Mouse (Mus musculus) embryonic facial prominence, embryonic 13.5 days (tissue): ENCODE results near the gene Eif4h. TPM values are rescaled to one million over a fixed set of nuclear protein-coding genes. Genes with fewer than 3 reads are reported as not detected.

Experiments used
- ATAC-seq: fragments of 200-750 bp; cut with Nextera tagmentation; 2 replicates; pipeline ENCODE4 v1.8.0; 2017; ENCODE audit warnings: low read depth; ENCODE audit not compliant: insufficient number of reproducible peaks, insufficient read depth, low FRiP score, low TSS enrichment
- H3K27ac ChIP-seq: fragments of 300-500 bp; sonication (generic); 2 replicates; pipeline ENCODE4 v1.5.1; 2015; ENCODE audit warnings: moderate library complexity, mild to moderate bottlenecking, inconsistent platforms
- H3K27me3 ChIP-seq: fragments of 300-500 bp; sonication (generic); 2 replicates; pipeline ENCODE4 v1.6.1; 2015; ENCODE audit warnings: mild to moderate bottlenecking, inconsistent platforms
- H3K36me3 ChIP-seq: fragments of 300-500 bp; sonication (generic); 2 replicates; pipeline ENCODE4 v1.6.1; 2015; ENCODE audit warnings: mild to moderate bottlenecking, inconsistent platforms
- H3K4me1 ChIP-seq: fragments of 300-500 bp; sonication (generic); 2 replicates; pipeline ENCODE4 v1.6.1; 2015; ENCODE audit warnings: inconsistent platforms
- H3K4me2 ChIP-seq: fragments of 300-500 bp; sonication (generic); 2 replicates; pipeline ENCODE4 v1.6.1; 2015; ENCODE audit warnings: moderate library complexity, mild to moderate bottlenecking, inconsistent platforms
- H3K4me3 ChIP-seq: fragments of 300-500 bp; sonication (generic); 2 replicates; pipeline ENCODE4 v1.5.1; 2015; ENCODE audit warnings: mild to moderate bottlenecking, inconsistent platforms
- H3K9ac ChIP-seq: fragments of 300-500 bp; sonication (generic); 2 replicates; pipeline ENCODE4 v1.6.1; 2015; ENCODE audit warnings: mild to moderate bottlenecking, inconsistent platforms
- H3K9me3 ChIP-seq: fragments of 300-500 bp; sonication (generic); 2 replicates; pipeline ENCODE4 v1.6.1; 2016; ENCODE audit warnings: inconsistent platforms
- WGBS: fragments of 180-500 bp; shearing (Covaris S2); methylation state at CpG from one replicate; pipeline ENCODE4 v1.1.7; 2015; ENCODE audit warnings: mixed read lengths; 5-methylcytosine and 5-hydroxymethylcytosine counted together
- polyA plus RNA-seq: library from polyadenylated mRNA; unstranded; fragments of >200 nt; fragmentation: Nextera tagmentation; extraction: Ambion mirVana; gene quantifications from 2 replicates; pipeline ENCODE4 v1.2.1, GENCODE M21; 2015

The Eif4h gene
- polyA plus RNA-seq, 1 experiment from 2014 or later = 471 TPM

- H3K27me3 ChIP-seq = no peaks in the 10 kb centered on the region
- ATAC-seq = no peak
- H3K4me2 ChIP-seq = no peak overlapping the region
- no peaks in the 10 kb centered on the region; the same call in 1 of the 2 replicates for H3K9me3 ChIP-seq
- 71% methylated on average over 2 of the region's 2 CpGs for WGBS
- H3K4me1 ChIP-seq = no peaks in the 10 kb centered on the region
- no peak overlapping the region for H3K27ac ChIP-seq
- H3K36me3 ChIP-seq = no peaks in the 10 kb centered on the region
- H3K9ac ChIP-seq = no peak overlapping the region
- H3K4me3 ChIP-seq = no peak overlapping the region
Measured at GRCm38 (mm10) chr5:134647394-134647793, 8.1 kb upstream of the Eif4h start.

- ATAC-seq = no peak
- Histone ChIP-seq H3K9ac (no peak overlapping the region), H3K36me3 (no peaks in the 10 kb centered on the region), H3K4me3 (no peak overlapping the region), H3K27ac (no peak overlapping the region), H3K27me3 (no peaks in the 10 kb centered on the region), H3K4me1 (no peaks in the 10 kb centered on the region), H3K9me3 (no peaks in the 10 kb centered on the region; the same call in 1 of the 2 replicates), H3K4me2 (no peak overlapping the region)
- WGBS = 76% methylated on average over 4 of the region's 4 CpGs
Measured at GRCm38 (mm10) chr5:134646461-134646860, 7.2 kb upstream of the Eif4h start.

GRCm38 (mm10) chr5:134644643-134645118 is 5.4 kb upstream of the Eif4h start:
- no peaks in the 10 kb centered on the region for H3K9me3 ChIP-seq
- ATAC-seq = no peak
- no peak overlapping the region for H3K27ac ChIP-seq
- WGBS = 74% methylated on average over 8 of the region's 8 CpGs
- H3K9ac ChIP-seq = no peak overlapping the region
- H3K4me2 ChIP-seq = no peak overlapping the region
- H3K36me3 ChIP-seq = no peaks in the 10 kb centered on the region
- 0 out of 2 replicates have a peak, but pooled peaks cover 2% of the 10 kb centered on the region for H3K4me1 ChIP-seq
- H3K4me3 ChIP-seq = no peak overlapping the region
- no peaks in the 10 kb centered on the region for H3K27me3 ChIP-seq

- Histone ChIP-seq H3K4me1 (0 out of 2 replicates have a peak, but pooled peaks cover 4% of the 10 kb centered on the region), H3K27me3 (no peaks in the 10 kb centered on the region), H3K9me3 (no peaks in the 10 kb centered on the region), H3K4me2 (no peak overlapping the region), H3K27ac (no peak overlapping the region), H3K36me3 (no peaks in the 10 kb centered on the region), H3K4me3 (no peak overlapping the region), H3K9ac (no peak overlapping the region)
- 75% methylated on average over 1 of the region's 1 CpGs for WGBS
- ATAC-seq = no peak
Measured at GRCm38 (mm10) chr5:134644121-134644520, 4.8 kb upstream of the Eif4h start.

DNA sequence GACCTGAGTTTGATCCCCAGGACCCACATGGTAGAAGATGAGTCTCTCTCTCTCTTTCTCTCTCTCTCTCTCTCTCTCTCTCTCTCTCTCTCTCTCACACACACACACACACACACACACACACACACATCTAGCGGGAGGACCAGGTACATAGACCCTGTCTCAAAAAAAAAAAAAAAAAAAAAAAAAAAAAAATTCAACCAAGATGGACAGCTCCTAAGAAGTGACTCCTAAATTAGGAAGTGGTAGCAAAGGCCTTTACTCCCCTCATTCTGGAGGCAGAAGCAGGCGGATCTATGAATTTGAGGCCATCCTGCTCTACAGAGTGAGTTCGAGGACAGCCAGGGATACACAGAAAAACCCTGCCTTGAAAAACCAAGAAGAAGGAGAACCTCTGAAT is 1.1 kb upstream of the Eif4h start:
- peaks cover 16% of the 10 kb centered on the region for H3K4me1 ChIP-seq
- H3K9me3 ChIP-seq = no peaks in the 10 kb centered on the region
- no peak overlapping the region for H3K4me2 ChIP-seq
- no peak for ATAC-seq
- peaks cover 17% of the 10 kb centered on the region for H3K36me3 ChIP-seq
- H3K27ac ChIP-seq = no peak overlapping the region
- H3K9ac ChIP-seq = no peak overlapping the region
- 89% methylated on average over 3 of the region's 3 CpGs for WGBS
- no peak overlapping the region for H3K4me3 ChIP-seq
- no peaks in the 10 kb centered on the region for H3K27me3 ChIP-seq

DNA sequence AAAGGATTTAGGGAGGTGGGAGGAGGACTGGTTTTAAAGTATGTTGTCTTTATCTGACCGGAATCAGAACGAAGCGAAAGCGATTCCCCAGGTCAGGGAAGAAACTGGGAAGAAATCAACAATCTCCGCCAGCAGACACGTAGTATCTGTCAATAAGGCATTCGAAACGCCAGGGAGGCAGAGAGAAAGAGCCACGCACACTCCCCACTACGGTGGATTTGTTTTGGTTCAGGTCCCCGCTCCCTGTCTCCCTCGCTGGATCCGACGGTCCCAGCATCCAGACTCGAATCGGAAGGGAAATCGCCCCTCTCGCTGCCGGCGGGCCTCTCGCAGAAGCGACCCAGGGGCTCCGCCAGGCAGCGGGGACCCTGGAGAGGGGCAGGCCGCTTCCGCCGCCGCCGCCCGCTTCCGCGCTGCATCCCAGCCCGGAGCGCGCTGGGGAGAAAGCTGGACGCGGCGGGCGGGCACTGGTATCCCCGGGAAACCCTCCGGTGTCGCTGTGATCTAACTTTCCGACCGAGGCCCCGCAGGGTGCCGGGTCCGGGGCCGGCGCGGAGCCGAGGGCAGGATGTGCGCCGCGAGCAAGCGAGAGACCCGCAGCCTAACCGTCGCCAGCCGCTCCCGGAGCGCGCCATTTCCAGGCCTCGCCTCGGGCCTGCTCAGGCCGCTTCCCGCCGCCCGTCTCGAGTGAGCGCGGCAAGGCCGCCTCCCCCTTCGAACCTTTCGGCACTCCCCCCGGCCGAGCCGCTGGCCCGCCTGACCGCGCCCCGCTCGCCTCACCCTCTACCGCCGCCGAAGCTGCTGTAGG is 625 bp downstream of the Eif4h start:
- Histone ChIP-seq H3K36me3 (peaks cover 30% of the 10 kb centered on the region), H3K4me1 (peaks cover 16% of the 10 kb centered on the region), H3K27me3 (no peaks in the 10 kb centered on the region), H3K9ac (peak overlapping the region; percentile 100), H3K4me3 (peak overlapping the region; percentile 99), H3K4me2 (peak overlapping the region; percentile 80), H3K9me3 (no peaks in the 10 kb centered on the region), H3K27ac (peak overlapping the region; percentile 96)
- ATAC-seq = peak; percentile 11; the same call in 1 of the 2 replicates
- WGBS = under 1% methylated on average over 69 of the region's 85 CpGs

DNA sequence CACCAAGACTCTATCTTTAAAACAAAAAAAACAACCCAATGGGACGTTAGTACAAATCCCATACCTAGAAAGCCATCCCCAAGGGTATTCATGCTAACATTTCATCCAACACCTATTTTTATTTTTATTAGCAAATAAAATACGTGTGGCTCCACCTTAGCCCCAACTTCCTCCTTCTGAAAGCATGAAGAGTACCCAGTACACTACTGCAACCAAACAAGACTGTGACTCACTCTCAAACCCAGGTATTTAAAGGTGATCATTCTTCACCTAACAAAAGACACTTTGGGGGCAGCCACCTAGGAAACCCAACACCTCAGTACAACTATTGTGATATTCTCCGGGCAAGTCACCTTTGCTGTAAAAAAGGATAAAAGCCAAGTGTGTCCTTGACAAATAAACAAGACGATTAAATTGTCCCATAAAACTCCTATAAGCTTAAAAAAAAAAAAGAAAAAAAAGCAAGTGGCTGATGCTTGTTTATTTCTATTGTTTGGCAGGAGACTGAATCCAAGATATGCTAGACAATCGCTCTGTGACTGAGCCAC is 1.4 kb downstream of the Eif4h start:
- 26% methylated on average over 5 of the region's 5 CpGs for whole genome bisulfite sequencing
- Histone ChIP-seq H3K27ac (peak overlapping the region; percentile 96), H3K27me3 (no peaks in the 10 kb centered on the region), H3K4me2 (peak overlapping the region; percentile 80), H3K4me3 (peak overlapping the region; percentile 99), H3K9me3 (no peaks in the 10 kb centered on the region), H3K36me3 (peaks cover 37% of the 10 kb centered on the region), H3K9ac (peak overlapping the region; percentile 100), H3K4me1 (peaks cover 16% of the 10 kb centered on the region)
- no peak for ATAC-seq

GRCm38 (mm10) chr5:134632841-134633240 is 6.4 kb downstream of the Eif4h start:
- no peak overlapping the region for H3K4me3 ChIP-seq

GRCm38 (mm10) chr5:134630835-134631234 is 8.5 kb downstream of the Eif4h start:
- Histone ChIP-seq H3K36me3 (peaks cover 90% of the 10 kb centered on the region), H3K9ac (no peak overlapping the region), H3K9me3 (no peaks in the 10 kb centered on the region), H3K27ac (no peak overlapping the region), H3K27me3 (no peaks in the 10 kb centered on the region), H3K4me3 (no peak overlapping the region), H3K4me1 (0 out of 2 replicates have a peak, but pooled peaks cover 2% of the 10 kb centered on the region), H3K4me2 (no peak overlapping the region)
- no peak for ATAC-seq

More at GRCm38 (mm10) chr5:134632841-134633240, 6.4 kb downstream of the Eif4h start:
- H3K27me3 ChIP-seq = no peaks in the 10 kb centered on the region
- H3K4me1 ChIP-seq = peaks cover 13% of the 10 kb centered on the region
- H3K36me3 ChIP-seq = peaks cover 82% of the 10 kb centered on the region
- H3K9me3 ChIP-seq = no peaks in the 10 kb centered on the region
- H3K9ac ChIP-seq = no peak overlapping the region
- no peak overlapping the region for H3K27ac ChIP-seq
- no peak overlapping the region for H3K4me2 ChIP-seq
- no peak for ATAC-seq
- 61% methylated on average over 2 of the region's 2 CpGs for WGBS

- Histone ChIP-seq H3K36me3 (peaks cover 91% of the 10 kb centered on the region), H3K27ac (no peak overlapping the region), H3K9ac (no peak overlapping the region), H3K4me2 (no peak overlapping the region), H3K9me3 (no peaks in the 10 kb centered on the region), H3K4me1 (0 out of 2 replicates have a peak, but pooled peaks cover 2% of the 10 kb centered on the region), H3K27me3 (no peaks in the 10 kb centered on the region), H3K4me3 (no peak overlapping the region)
- ATAC-seq = no peak
- WGBS = 82% methylated on average over 4 of the region's 4 CpGs
Measured at GRCm38 (mm10) chr5:134629508-134629907, 9.8 kb downstream of the Eif4h start.

- no peak overlapping the region for H3K4me2 ChIP-seq
- H3K36me3 ChIP-seq = peaks cover 100% of the 10 kb centered on the region
- no peaks in the 10 kb centered on the region for H3K9me3 ChIP-seq
- no peak for ATAC-seq
- 79% methylated on average over 2 of the region's 2 CpGs for WGBS
- no peak overlapping the region for H3K27ac ChIP-seq
- no peak overlapping the region for H3K4me3 ChIP-seq
- H3K9ac ChIP-seq = no peak overlapping the region
- no peaks in the 10 kb centered on the region for H3K4me1 ChIP-seq
- no peaks in the 10 kb centered on the region for H3K27me3 ChIP-seq
Measured at GRCm38 (mm10) chr5:134622069-134622468, 17.2 kb downstream of the Eif4h start.
